Mouse (Mus musculus) intestine, embryonic 14.5 days (tissue): ENCODE results near the gene Scube3. TPM values are rescaled to one million over a fixed set of nuclear protein-coding genes. Genes with fewer than 3 reads are reported as not detected.
"Not testable (repeated sequence)": the region's sequence is repeated elsewhere in the genome, so short reads cannot be mapped to it uniquely, and the experiment has no call there.

Source experiments
- ATAC-seq: fragments of 200-750 bp; cut with Nextera tagmentation; replicated peaks from 2 replicates; pipeline ENCODE4 v1.8.0; 2017; ENCODE audit warnings: low read depth, moderate number of reproducible peaks, moderate TSS enrichment, moderate library complexity; ENCODE audit not compliant: low FRiP score, low TSS enrichment
- DNase-seq: peaks from one replicate; pipeline ENCODE4 v3.0.0-alpha.2; 2018; ENCODE audit warnings: low spot score
- H3K27ac ChIP-seq: fragments of 300-500 bp; sonication (generic); 2 replicates; pipeline ENCODE4 v1.5.1; 2014; ENCODE audit warnings: low read depth, mild to moderate bottlenecking, control low read depth
- H3K27me3 ChIP-seq: fragments of 300-500 bp; sonication (generic); replicated peaks from 2 replicates; pipeline ENCODE4 v1.6.1; 2014; ENCODE audit warnings: low read length, control low read depth; ENCODE audit not compliant: control insufficient read depth, insufficient read depth
- H3K36me3 ChIP-seq: fragments of 300-500 bp; sonication (generic); 2 replicates; pipeline ENCODE4 v1.6.1; 2014; ENCODE audit warnings: low read length, control low read depth; ENCODE audit not compliant: control insufficient read depth, insufficient read depth
- H3K4me1 ChIP-seq: fragments of 300-500 bp; sonication (generic); replicated peaks from 2 replicates; pipeline ENCODE4 v1.6.1; 2014; ENCODE audit warnings: low read length, control low read depth, mixed read lengths; ENCODE audit not compliant: control insufficient read depth, insufficient read depth
- H3K4me2 ChIP-seq: fragments of 300-500 bp; sonication (generic); 2 replicates; pipeline ENCODE4 v1.6.1; 2014; ENCODE audit warnings: low read length
- H3K4me3 ChIP-seq: fragments of 300-500 bp; sonication (generic); 2 replicates; pipeline ENCODE4 v1.5.1; 2014; ENCODE audit warnings: low read depth, low read length, control low read depth, mixed read lengths
- H3K9ac ChIP-seq: fragments of 300-500 bp; sonication (generic); 2 replicates; pipeline ENCODE4 v1.6.1; 2014; ENCODE audit warnings: mild to moderate bottlenecking, low read length
- H3K9me3 ChIP-seq: fragments of 300-500 bp; sonication (generic); 2 replicates; pipeline ENCODE4 v1.6.1; 2016; ENCODE audit warnings: low read length, control low read depth; ENCODE audit not compliant: control insufficient read depth
- WGBS: fragments of 180-500 bp; shearing (Covaris S2); extraction: QIAGEN DNeasy Blood & Tissue Kit; methylation state at CpG from one replicate; pipeline ENCODE4 v1.1.7; 2014; 5-methylcytosine and 5-hydroxymethylcytosine counted together
- polyA plus RNA-seq: library from polyadenylated mRNA; unstranded; fragments of >200 nt; fragmentation: Nextera tagmentation; extraction: Ambion mirVana; gene quantifications from 2 replicates; pipeline ENCODE4 v1.2.1, GENCODE M21; 2014

The Scube3 gene
- polyA plus RNA-seq, 1 experiment from 2014 or later, result 3.5 TPM

- 58% methylated on average over 4 of the region's 4 CpGs for WGBS
- Histone ChIP-seq H3K4me1 (peaks cover 14% of the 10 kb centered on the region), H3K4me3 (no peak overlapping the region), H3K27me3 (no peaks in the 10 kb centered on the region), H3K27ac (no peak overlapping the region), H3K36me3 (peaks cover 9% of the 10 kb centered on the region), H3K9ac (no peak overlapping the region), H3K4me2 (no peak overlapping the region), H3K9me3 (no peaks in the 10 kb centered on the region)
- DNase-seq (no peak), ATAC-seq (no peak)
These were observed 67.6 kb downstream of the Scube3 start for GRCm38 (mm10) chr17:28209457-28210110.

- WGBS, result 67% methylated on average over 6 of the region's 6 CpGs
- ATAC-seq, result no peak
- Histone ChIP-seq H3K4me3 (no peak overlapping the region), H3K9me3 (no peaks in the 10 kb centered on the region), H3K9ac (no peak overlapping the region), H3K27ac (no peak overlapping the region), H3K36me3 (no peaks in the 10 kb centered on the region), H3K4me2 (no peak overlapping the region), H3K27me3 (no peaks in the 10 kb centered on the region), H3K4me1 (peaks cover 11% of the 10 kb centered on the region)
- DNase-seq, result no peak
These were observed 70.0 kb downstream of the Scube3 start for GRCm38 (mm10) chr17:28211921-28212341.

GRCm38 (mm10) chr17:28212391-28212790 lies 70.5 kb downstream of the Scube3 start:
- ATAC-seq, result no peak
- H3K27me3 ChIP-seq, result no peaks in the 10 kb centered on the region
- H3K4me3 ChIP-seq, result no peak overlapping the region
- H3K4me1 ChIP-seq, result peaks cover 7% of the 10 kb centered on the region
- no peak overlapping the region for H3K9ac ChIP-seq
- WGBS, result 59% methylated on average over 9 of the region's 9 CpGs
- DNase-seq, result no peak
- no peak overlapping the region for H3K4me2 ChIP-seq
- no peaks in the 10 kb centered on the region for H3K36me3 ChIP-seq
- H3K9me3 ChIP-seq, result no peaks in the 10 kb centered on the region
- no peak overlapping the region for H3K27ac ChIP-seq

- Histone ChIP-seq H3K27me3 (no peaks in the 10 kb centered on the region), H3K4me1 (peaks cover 5% of the 10 kb centered on the region; the same call in 1 of the 2 replicates), H3K4me3 (no peak overlapping the region), H3K4me2 (no peak overlapping the region), H3K9me3 (no peaks in the 10 kb centered on the region), H3K27ac (no peak overlapping the region), H3K36me3 (no peaks in the 10 kb centered on the region), H3K9ac (no peak overlapping the region)
- no peak for ATAC-seq
- DNase-seq, result no peak
- whole genome bisulfite sequencing, result 30% methylated on average over 4 of the region's 4 CpGs
These were observed 71.3 kb downstream of the Scube3 start for GRCm38 (mm10) chr17:28213236-28213635.

- Histone ChIP-seq H3K4me1 (peaks cover 5% of the 10 kb centered on the region; the same call in 1 of the 2 replicates), H3K9ac (no peak overlapping the region), H3K9me3 (no peaks in the 10 kb centered on the region), H3K27me3 (no peaks in the 10 kb centered on the region), H3K36me3 (no peaks in the 10 kb centered on the region), H3K4me3 (no peak overlapping the region), H3K4me2 (no peak overlapping the region), H3K27ac (no peak overlapping the region)
- ATAC-seq, result no peak
- no peak for DNase-seq
- WGBS, result 86% methylated on average over 9 of the region's 9 CpGs
These were observed 74.8 kb downstream of the Scube3 start for GRCm38 (mm10) chr17:28216791-28217190.

GRCm38 (mm10) chr17:28217721-28218649 lies 76.0 kb downstream of the Scube3 start:
- no peak for DNase-seq
- 27% methylated on average over 23 of the region's 23 CpGs for WGBS

GRCm38 (mm10) chr17:28222463-28222862 lies 80.5 kb downstream of the Scube3 start:
- not testable (repeated sequence) for H3K4me3 ChIP-seq, H3K27ac ChIP-seq, H3K4me2 ChIP-seq, H3K9me3 ChIP-seq, H3K36me3 ChIP-seq, H3K27me3 ChIP-seq, ATAC-seq, H3K9ac ChIP-seq, DNase-seq
- peaks cover 11% of the 10 kb centered on the region for H3K4me1 ChIP-seq
- 92% methylated on average over 10 of the region's 10 CpGs for WGBS

More at GRCm38 (mm10) chr17:28217721-28218649, 76.0 kb downstream of the Scube3 start:
- Histone ChIP-seq H3K27ac (no peak overlapping the region; the same call in 1 of the 2 replicates), H3K36me3 (no peaks in the 10 kb centered on the region), H3K27me3 (no peaks in the 10 kb centered on the region), H3K4me2 (peak overlapping the region; percentile 33), H3K9me3 (no peaks in the 10 kb centered on the region), H3K9ac (no peak overlapping the region), H3K4me3 (no peak overlapping the region), H3K4me1 (peaks cover 7% of the 10 kb centered on the region)
- no peak for ATAC-seq

- Histone ChIP-seq H3K4me2 (peak overlapping the region; percentile 70), H3K27me3 (no peaks in the 10 kb centered on the region), H3K9ac (peak overlapping the region; percentile 45), H3K27ac (peak overlapping the region; percentile 62), H3K4me3 (peak overlapping the region; percentile 47), H3K36me3 (no peaks in the 10 kb centered on the region), H3K9me3 (no peaks in the 10 kb centered on the region), H3K4me1 (peaks cover 7% of the 10 kb centered on the region)
- DNase-seq (peak; percentile 96), ATAC-seq (peak; percentile 87)
- WGBS, result 2% methylated on average over 46 of the region's 46 CpGs
These were observed 81.8 kb downstream of the Scube3 start for GRCm38 (mm10) chr17:28223561-28224391.
